Mouse (Mus musculus) cerebellum, adult 2 months (tissue): ENCODE measurements around the gene Ecel1.

ENCODE experiments used
- CTCF ChIP-seq: fragments of 200-500 bp; IDR thresholded peaks from 2 replicates; pipeline ENCODE4 v1.5.1; 2011; ENCODE audit warnings: low read depth, mild to moderate bottlenecking, control low read depth, low read length, moderate library complexity, borderline replicate concordance; ENCODE audit not compliant: insufficient read depth
- POLR2A ChIP-seq: fragments of 200-500 bp; IDR thresholded peaks from 2 replicates; pipeline ENCODE4 v1.6.1; 2011; ENCODE audit warnings: low read length, control low read depth, borderline replicate concordance; ENCODE audit not compliant: insufficient read depth

DNA sequence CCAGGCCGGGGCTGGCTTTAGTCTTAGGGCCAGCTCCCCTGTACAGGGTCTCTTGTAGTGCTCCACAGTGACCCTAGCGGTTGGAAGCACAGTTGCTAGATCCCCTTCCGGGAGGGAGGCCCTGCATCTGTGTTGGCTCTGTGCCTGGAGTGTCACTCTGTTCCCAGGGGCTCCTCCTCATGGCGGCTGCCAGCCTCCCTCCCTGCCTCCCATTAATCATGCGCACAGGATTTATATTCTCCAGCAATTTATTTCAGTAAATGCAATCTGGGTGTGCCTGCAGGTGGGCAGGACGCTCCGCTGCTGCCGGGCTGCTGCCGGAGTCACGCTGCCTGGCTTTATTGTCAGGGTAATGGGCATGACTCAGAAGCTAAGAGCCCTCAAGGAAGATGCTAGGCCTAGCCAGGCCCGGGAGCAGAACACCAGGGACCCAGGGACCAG, 19.6 kb upstream of the Ecel1 start:
- TF ChIP-seq POLR2A (no peak), CTCF (no peak)
